Mouse (Mus musculus) thymus, adult 2 months (tissue): ENCODE data around the gene Olfr312. TPM values are rescaled to one million over a fixed set of nuclear protein-coding genes. Genes with fewer than 3 reads are reported as not detected.
"Not testable (repeated sequence)": the region's sequence is repeated elsewhere in the genome, so short reads cannot be mapped to it uniquely, and the experiment has no call there.

Experiments used
- DNase-seq: peaks from one replicate; pipeline ENCODE4 v3.0.0; 2021
- H3K27ac ChIP-seq: fragments of 200-500 bp; 2 replicates; pipeline ENCODE4 v1.5.1; 2012; ENCODE audit warnings: low read length, control low read depth; ENCODE audit not compliant: control insufficient read depth, insufficient read depth
- H3K27me3 ChIP-seq: fragments of 200-500 bp; 2 replicates; pipeline ENCODE4 v1.6.1; 2012; ENCODE audit warnings: mild to moderate bottlenecking, low read length, moderate library complexity, mixed read lengths; ENCODE audit not compliant: control insufficient read depth, insufficient read depth
- H3K36me3 ChIP-seq: fragments of 200-500 bp; 2 replicates; pipeline ENCODE4 v1.6.1; 2012; ENCODE audit warnings: mild to moderate bottlenecking, low read length, moderate library complexity; ENCODE audit not compliant: control insufficient read depth, insufficient read depth
- H3K4me1 ChIP-seq: fragments of 200-500 bp; replicated peaks from 2 replicates; pipeline ENCODE4 v1.6.1; 2012; ENCODE audit warnings: low read length; ENCODE audit not compliant: control insufficient read depth, insufficient read depth
- H3K4me3 ChIP-seq: fragments of 200-500 bp; 2 replicates; pipeline ENCODE4 v1.5.1; 2012; ENCODE audit warnings: mild to moderate bottlenecking, low read length, control low read depth, moderate library complexity; ENCODE audit not compliant: control insufficient read depth, insufficient read depth
- CTCF ChIP-seq: fragments of 200-500 bp; IDR thresholded peaks from 2 replicates; pipeline ENCODE4 v1.5.1; 2012; ENCODE audit warnings: mild to moderate bottlenecking, control low read depth, low read length, moderate library complexity, borderline replicate concordance; ENCODE audit not compliant: control insufficient read depth, poor library complexity, insufficient read depth; ENCODE audit errors: extremely low read depth
- POLR2A ChIP-seq: fragments of 200-500 bp; IDR thresholded peaks from 2 replicates; pipeline ENCODE4 v1.6.1; 2012; ENCODE audit warnings: mild to moderate bottlenecking, low read length, control low read depth, moderate library complexity; ENCODE audit not compliant: control insufficient read depth, poor library complexity, insufficient read depth; ENCODE audit errors: extremely low read depth
- WGBS: fragments of 180-500 bp; shearing (Covaris S2); methylation state at CpG from one replicate; pipeline ENCODE4 v1.1.7; 2018; 5-methylcytosine and 5-hydroxymethylcytosine counted together
- polyA plus RNA-seq: library from polyadenylated mRNA; depleted of rRNA; stranded (reverse); fragments of >200 nt; gene quantifications from 2 replicates; pipeline ENCODE4 v1.2.3, GENCODE M21; 2012

The Olfr312 gene
- polyA plus RNA-seq, 1 experiment: not detected

GRCm38 (mm10) chr11:58804393-58804792, 24.6 kb upstream of the Olfr312 start:
- no peaks in the 10 kb centered on the region for H3K27me3 ChIP-seq
- H3K4me3 ChIP-seq: no peak overlapping the region
- no peak for DNase-seq
- H3K36me3 ChIP-seq: no peaks in the 10 kb centered on the region
- H3K4me1 ChIP-seq: peaks cover 12% of the 10 kb centered on the region
- WGBS: 93% methylated on average over 2 of the region's 2 CpGs
- no peak overlapping the region for H3K27ac ChIP-seq
- no peak for TF ChIP-seq CTCF
- no peak for TF ChIP-seq POLR2A

GRCm38 (mm10) chr11:58812001-58812400, 17.0 kb upstream of the Olfr312 start:
- Histone ChIP-seq H3K27ac (no peak overlapping the region), H3K4me3 (no peak overlapping the region), H3K27me3 (no peaks in the 10 kb centered on the region), H3K36me3 (no peaks in the 10 kb centered on the region), H3K4me1 (peaks cover 11% of the 10 kb centered on the region)
- WGBS: 13% methylated on average over 1 of the region's 1 CpGs
- TF ChIP-seq CTCF (peak; percentile 28; the same call in 1 of the 2 replicates), POLR2A (no peak)
- no peak for DNase-seq

- H3K36me3 ChIP-seq, H3K27ac ChIP-seq, H3K27me3 ChIP-seq, DNase-seq, H3K4me3 ChIP-seq: not testable (repeated sequence)
- 78% methylated on average over 1 of the region's 1 CpGs for WGBS
- peaks cover 25% of the 10 kb centered on the region for H3K4me1 ChIP-seq
Observed at GRCm38 (mm10) chr11:58814700-58815099, 14.3 kb upstream of the Olfr312 start, which contains the start of gene Olfr313. Gene Olfr313, plus strand, starts transcription at chr11:58815000.

- no peak overlapping the region for H3K27ac ChIP-seq
- H3K36me3 ChIP-seq: no peaks in the 10 kb centered on the region
- H3K4me3 ChIP-seq: no peak overlapping the region
- peaks cover 25% of the 10 kb centered on the region for H3K4me1 ChIP-seq
- TF ChIP-seq POLR2A (no peak), CTCF (no peak)
- 79% methylated on average over 1 of the region's 1 CpGs for WGBS
- H3K27me3 ChIP-seq: no peaks in the 10 kb centered on the region
- DNase-seq: no peak
Observed at GRCm38 (mm10) chr11:58815676-58816075, 13.4 kb upstream of the Olfr312 start.

GRCm38 (mm10) chr11:58829764-58830163, 727 bp downstream of the Olfr312 start:
- TF ChIP-seq POLR2A: no peak
- TF ChIP-seq CTCF: no peak
- Histone ChIP-seq H3K36me3 (no peaks in the 10 kb centered on the region), H3K4me1 (peaks cover 23% of the 10 kb centered on the region), H3K4me3 (no peak overlapping the region), H3K27me3 (no peaks in the 10 kb centered on the region), H3K27ac (peak overlapping the region; percentile 90)
- 4% methylated on average over 3 of the region's 3 CpGs for WGBS
- DNase-seq: peak; percentile 43

GRCm38 (mm10) chr11:58832541-58832940, 3.5 kb downstream of the Olfr312 start:
- H3K4me3 ChIP-seq, H3K27me3 ChIP-seq, H3K36me3 ChIP-seq: not testable (repeated sequence)
- 4% methylated on average over 3 of the region's 3 CpGs for WGBS
- DNase-seq: peak; percentile 55
- Histone ChIP-seq H3K4me1 (peaks cover 20% of the 10 kb centered on the region), H3K27ac (peak overlapping the region; percentile 94)

GRCm38 (mm10) chr11:58838951-58839350, 9.9 kb downstream of the Olfr312 start, which contains the start of gene Olfr311:
Gene Olfr311, plus strand, starts transcription at chr11:58839251.
- not testable (repeated sequence) for H3K36me3 ChIP-seq, DNase-seq, H3K27me3 ChIP-seq, H3K4me3 ChIP-seq
- H3K27ac ChIP-seq: peak within 1 kb of the TSS; percentile 2; the same call in 1 of the 2 replicates
- H3K4me1 ChIP-seq: peaks cover 21% of the 10 kb centered on the region
